Mouse (Mus musculus) hindlimb bud, embryonic 11.5 days (tissue): ENCODE data around the gene Fcgr1.
A peak's percentile ranks its signal among the peaks of the same experiment; 100 is the strongest.
"Not testable (repeated sequence)": the region's sequence is repeated elsewhere in the genome, so short reads cannot be mapped to it uniquely, and the experiment has no call there.

Experiments used
- DNase-seq: peaks from one replicate; pipeline ENCODE4 v3.0.0-alpha.2; 2012; ENCODE audit warnings: low read depth, low spot score; ENCODE audit errors: extremely low spot score

Fcgr1 gene

GRCm38 (mm10) chr3:96293787-96294186 lies at the start of gene Fcgr1:
TSS of gene Fcgr1 (minus strand) at chr3:96293969.
- DNase-seq, result no peak

GRCm38 (mm10) chr3:96342652-96343051 lies 48.9 kb upstream of the Fcgr1 start:
- DNase-seq, result not testable (repeated sequence)

DNA sequence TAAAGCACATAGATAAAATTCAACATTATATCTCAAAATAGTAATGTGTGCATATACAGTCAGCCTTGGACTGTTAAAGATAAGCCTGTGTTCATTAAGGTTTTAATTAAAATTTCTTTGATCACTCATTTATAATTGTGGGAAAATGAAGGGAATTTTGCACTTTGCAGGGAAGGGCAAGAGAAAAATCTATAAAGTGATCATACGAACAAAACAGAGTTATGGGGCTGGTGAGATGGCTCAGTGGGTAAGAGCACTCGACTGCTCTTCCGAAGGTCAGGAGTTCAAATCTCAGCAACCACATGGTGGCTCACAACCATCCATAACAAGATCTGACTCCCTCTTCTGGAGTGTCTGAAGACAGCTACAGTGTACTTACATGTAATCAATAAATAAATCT lies 48.3 kb upstream of the Fcgr1 start:
- DNase-seq, result not testable (repeated sequence)

GRCm38 (mm10) chr3:96340611-96341312 lies 47.0 kb upstream of the Fcgr1 start:
- no peak for DNase-seq

DNA sequence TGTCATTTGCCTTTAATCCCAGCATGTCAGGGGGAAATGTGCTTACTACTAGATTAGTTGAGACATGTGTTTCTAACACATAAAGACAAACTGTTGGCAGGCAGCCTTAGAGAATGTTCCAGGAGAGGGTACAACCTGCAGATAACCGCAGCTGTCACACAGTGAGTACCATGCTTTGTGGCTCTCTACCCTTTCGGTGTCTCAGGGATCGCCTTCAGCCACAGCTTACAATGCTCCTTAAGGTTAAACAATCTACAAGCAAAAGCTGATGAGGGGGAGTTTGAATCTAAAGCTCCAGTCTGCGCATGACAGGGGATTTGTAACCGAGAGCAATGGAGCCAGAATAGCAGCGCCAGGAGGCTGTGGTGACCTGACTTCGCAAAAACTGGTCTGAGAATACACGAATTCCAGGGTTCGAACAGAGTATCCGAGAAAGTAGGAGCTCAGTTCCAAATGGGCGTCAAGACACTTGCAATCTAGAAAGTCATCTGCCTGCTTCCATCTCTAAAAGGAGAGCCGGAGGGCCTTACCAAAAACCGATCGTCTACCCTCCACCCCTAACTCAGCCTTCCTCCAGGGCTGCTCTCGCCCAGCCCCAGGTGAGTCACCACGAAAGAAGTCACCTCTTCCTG lies 45.2 kb upstream of the Fcgr1 start:
- DNase-seq, result no peak

- no peak for DNase-seq
These were observed 44.3 kb upstream of the Fcgr1 start for GRCm38 (mm10) chr3:96338043-96338442.

GRCm38 (mm10) chr3:96337269-96337668 lies 43.5 kb upstream of the Fcgr1 start:
- no peak for DNase-seq

- no peak for DNase-seq
These were observed 42.9 kb upstream of the Fcgr1 start for GRCm38 (mm10) chr3:96336636-96337035.

GRCm38 (mm10) chr3:96335591-96335990 lies 41.8 kb upstream of the Fcgr1 start:
- DNase-seq, result no peak

- no peak for DNase-seq
These were observed 41.4 kb upstream of the Fcgr1 start for GRCm38 (mm10) chr3:96335163-96335550.

- no peak for DNase-seq
These were observed 40.7 kb upstream of the Fcgr1 start for GRCm38 (mm10) chr3:96334175-96335162.

GRCm38 (mm10) chr3:96333396-96334174 lies 39.8 kb upstream of the Fcgr1 start:
- no peak for DNase-seq

DNA sequence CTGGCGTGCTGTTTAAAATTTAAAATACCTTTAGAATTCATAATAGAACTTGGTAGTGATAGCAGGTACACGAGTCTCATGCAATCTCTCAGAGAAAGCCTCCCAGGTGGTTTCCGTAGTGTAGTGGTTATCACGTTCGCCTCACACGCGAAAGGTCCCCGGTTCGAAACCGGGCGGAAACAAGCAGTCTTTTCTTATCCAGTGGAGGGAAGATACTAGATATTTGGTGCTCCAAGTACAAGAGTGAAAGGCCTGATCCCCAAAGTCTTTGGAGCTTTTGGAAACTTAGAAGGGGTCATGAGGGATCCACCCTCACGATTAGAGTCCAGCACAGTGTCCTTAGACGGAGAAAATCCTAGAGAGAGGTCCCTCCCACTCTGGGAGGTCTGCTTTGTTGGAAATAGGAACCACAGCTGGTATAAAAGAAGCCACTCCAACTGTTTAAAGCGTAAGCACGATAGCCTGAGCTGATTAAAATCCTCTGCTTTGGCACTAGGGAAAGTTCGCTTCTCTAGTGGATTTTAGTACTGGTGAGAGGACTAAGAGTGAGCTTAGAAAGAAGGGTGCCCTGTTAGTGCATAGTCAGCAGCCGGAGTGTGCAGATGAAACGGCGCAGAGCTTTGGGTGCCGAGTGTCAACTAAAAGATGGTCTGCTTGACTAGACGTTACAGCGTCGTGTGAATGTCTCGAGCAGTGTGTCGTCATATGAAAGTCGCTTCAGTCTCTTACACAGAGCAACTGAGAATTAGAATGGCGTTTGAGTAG lies 39.0 kb upstream of the Fcgr1 start:
- DNase-seq, result no peak

DNA sequence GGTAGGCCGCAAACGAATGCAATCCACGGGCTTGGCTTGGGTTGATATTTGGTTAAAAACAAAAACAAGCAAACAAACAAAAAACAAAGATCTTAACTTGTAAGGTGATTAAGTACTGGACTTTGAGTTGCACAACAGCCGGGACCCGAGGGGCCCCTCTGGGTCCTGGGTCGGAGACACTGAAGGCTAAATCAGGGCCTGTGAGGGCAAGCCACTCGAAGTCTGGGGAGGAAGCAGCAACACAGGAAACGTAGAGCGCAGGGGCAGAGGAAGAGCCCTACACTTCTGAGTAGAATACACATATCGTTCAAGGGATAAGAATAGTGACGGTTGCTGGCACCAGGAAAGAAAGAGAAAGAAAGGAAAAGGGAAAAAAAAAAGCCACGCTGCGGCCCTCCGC lies 38.2 kb upstream of the Fcgr1 start:
- no peak for DNase-seq

GRCm38 (mm10) chr3:96331438-96331837 lies 37.7 kb upstream of the Fcgr1 start:
- no peak for DNase-seq

DNA sequence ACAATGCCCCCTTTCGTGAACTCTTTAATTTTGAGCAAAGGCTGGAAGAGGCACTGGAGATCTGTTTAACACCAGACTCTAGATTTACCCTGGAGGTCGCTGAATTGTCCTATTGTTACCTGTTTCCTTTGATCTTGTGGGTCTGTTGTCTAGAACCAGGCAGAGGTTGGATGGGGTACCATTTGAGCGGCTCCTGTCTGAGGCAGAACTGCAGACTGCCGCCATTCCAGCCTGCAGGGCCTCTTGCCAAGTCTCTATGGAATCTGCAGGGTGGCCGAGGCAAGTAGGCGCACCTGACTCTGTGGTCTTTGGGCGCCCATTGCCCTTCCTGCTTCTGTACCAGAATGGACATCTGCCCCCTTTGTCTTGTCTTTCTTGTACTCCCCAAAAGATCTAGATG lies 36.8 kb upstream of the Fcgr1 start:
- DNase-seq, result no peak

DNA sequence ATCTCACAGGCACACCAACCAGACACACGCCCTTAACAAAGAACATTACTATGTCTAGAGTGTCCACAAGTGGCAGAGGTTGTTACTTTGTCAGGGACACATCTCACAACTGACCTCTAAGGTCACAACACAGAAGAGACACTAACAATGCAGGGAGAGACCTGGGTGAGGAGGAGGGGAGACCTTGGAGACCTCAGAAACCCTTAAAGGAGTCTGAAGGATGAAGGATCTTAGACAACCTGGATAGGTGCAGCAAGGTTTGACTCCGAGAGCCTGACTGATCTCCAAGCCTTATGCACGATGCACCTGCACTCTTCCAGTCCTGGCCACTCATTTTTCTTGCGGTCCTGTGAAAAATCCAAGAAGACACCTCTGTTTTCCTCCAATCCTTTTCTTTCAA lies 36.4 kb upstream of the Fcgr1 start:
- no peak for DNase-seq

- no peak for DNase-seq
These were observed 35.1 kb upstream of the Fcgr1 start for GRCm38 (mm10) chr3:96328730-96329387.

- peak; percentile 84 for DNase-seq
These were observed 34.4 kb upstream of the Fcgr1 start for GRCm38 (mm10) chr3:96328060-96328729.
